Mouse (Mus musculus) thymus, postnatal 0 days (tissue): ENCODE measurements at regions not wholly inside any gene's neighbourhood (a gene's known extent, or its start where the extent isn't known, plus 50 kb on each side); places are given as distances from the start of the nearest gene placed in this dataset.
A peak's percentile ranks its signal among the peaks of the same experiment; 100 is the strongest.

ENCODE experiments used
- DNase-seq: peaks from one replicate; pipeline ENCODE4 v3.0.0-alpha.2; 2015; ENCODE audit warnings: low spot score

DNA sequence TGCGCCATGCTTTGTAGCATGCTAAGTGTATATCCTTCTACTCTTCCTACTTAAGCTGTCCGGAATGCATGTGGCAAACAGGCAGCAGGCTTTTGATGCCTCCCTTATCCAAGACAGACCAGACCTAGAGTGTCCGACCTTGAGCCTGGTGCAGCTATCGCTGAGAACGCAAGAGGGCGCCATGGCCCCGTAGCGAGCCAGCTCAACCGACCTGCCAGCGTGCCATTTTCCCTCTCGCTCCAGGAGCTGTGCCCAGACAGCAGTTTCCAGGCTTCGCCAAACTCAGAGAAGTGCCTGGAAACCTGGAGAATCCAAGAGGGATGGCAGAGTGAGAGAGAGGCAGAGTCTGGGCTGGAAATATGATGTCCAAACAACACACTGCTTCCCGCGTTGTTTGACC lies 155.8 kb upstream of the Gm12830 start:
- peak; percentile 55 for DNase-seq

DNA sequence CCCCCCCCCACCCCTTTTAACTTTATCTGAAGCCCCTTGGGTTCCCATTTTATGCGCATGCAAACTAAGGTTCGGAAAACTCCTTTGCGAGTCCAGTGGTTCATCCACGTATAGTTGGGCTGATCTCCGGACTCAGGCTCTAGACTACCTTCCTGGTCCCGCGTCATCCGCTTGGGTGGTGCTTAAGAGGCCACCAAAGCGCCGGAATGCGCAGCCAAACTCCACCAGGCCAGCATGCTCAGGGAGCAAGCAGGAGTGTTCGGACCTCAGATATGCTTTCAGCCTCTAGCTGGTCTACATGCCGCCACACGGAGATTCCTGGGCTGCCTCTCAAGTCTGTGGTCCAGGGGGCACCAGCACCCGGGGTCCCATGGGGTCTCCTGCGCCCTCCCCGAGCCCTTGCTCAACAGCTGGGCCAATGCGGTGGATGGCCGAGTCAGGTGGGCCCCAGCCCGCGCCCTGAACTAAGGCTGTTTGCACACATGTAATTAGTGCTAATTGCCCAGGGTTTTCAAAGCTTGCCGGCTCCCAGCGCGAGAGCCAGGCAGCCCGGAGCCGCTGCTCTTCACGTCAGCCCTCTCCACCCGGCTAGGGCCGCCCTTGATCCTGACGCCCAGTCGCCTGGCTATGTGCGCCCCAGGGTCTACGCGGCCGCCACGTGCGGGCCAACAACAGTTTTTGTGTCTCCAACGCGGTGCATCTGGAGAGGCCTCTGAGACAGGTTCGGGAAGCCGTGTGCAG lies 155.1 kb upstream of the Gm12830 start:
- DNase-seq = peak; percentile 11

DNA sequence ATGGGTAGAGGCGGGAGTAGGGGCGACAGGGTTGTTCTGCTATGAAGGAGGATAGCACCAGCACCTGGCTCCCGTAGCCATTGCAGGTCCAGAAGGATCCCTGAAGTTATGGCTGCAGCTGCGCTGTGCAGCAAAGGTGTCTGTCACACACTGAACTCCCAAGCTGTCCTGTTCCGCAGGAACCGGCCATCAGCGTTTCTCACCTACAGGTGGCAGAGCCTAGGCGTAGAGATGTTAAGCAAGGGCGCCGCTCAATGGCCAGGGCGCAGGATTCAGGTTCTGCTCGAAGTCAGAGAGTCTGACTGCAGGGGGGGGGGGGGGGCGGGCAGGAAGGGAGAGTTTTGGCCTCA lies 154.6 kb upstream of the Gm12830 start:
- DNase-seq = peak; percentile 29

DNA sequence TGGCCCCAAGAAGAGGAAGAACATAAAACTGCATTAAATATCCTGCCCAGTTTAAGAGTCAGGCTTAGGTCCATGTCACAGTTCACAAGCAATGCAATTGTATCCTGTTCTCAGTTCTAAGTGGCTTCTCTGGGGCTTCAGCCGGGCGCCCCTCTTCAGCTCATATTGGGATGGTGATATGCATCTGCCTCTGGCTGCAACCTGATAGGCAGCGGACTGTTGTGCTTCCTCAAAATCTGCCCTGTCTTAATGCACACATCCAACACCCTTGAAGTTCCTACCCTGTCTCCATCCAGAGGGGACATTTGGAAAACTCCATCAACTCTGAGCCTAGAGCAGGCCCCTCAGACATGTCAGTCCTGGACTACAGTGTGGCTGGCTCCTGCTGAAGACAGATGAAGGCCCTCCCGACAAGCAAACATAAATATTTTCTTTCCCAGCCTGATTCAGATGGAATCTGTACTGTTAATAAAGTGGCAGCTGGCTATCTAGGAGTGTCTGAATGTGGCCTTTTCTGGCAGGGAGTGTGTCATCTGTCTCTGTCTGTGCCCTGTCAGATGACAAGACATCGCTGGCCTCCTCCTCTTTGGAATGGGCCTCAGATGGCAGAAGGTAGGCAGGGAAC lies 149.3 kb upstream of the Gm12830 start:
- no peak for DNase-seq

DNA sequence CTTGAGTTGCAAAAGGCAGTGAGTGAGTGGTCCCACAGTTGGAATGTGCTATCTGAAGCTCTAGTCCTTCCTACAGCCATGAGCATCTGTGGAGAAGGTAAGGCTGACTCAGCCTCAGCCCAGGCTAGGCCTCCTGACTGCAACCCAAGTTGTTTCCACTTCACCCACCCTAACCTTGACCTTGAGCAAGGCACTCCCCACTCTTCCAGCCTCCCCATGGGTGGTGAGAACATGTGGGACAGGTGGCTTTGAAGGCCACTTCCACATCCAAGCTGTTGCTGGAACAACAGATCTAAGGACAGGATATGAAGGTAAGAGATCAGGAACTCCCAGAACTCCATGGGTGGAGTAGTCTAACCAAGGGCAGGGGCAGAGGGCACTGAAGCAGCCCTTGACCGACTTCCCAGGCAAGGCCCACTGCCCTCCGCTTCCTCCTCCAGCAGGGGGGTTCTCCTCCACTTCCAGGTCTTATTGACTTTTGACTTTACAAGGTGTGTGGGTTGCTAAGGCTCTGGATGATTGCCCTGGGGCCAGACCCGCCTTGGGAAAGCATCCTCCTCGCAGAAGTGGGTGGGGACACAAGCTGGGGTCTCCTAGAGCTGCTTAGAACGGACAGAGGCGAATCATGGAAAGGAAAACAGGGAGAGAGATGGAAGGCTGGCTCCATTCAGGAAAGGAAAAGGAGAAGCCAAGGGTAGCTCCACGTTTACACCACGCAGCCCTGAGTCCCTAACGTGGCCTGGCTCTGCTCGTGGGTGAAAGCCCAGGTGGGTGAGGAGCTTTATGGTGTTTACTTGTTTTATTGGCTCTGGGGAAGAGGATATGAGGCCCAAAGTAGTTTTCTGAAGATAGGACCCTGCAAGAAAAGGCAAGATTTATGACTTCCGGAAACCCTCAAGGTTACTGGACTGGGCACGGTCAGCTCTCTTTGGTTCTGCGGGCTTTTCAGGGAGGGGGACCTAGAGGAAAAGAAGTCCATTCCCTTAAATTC lies 144.3 kb upstream of the Gm12830 start:
- DNase-seq = no peak

DNA sequence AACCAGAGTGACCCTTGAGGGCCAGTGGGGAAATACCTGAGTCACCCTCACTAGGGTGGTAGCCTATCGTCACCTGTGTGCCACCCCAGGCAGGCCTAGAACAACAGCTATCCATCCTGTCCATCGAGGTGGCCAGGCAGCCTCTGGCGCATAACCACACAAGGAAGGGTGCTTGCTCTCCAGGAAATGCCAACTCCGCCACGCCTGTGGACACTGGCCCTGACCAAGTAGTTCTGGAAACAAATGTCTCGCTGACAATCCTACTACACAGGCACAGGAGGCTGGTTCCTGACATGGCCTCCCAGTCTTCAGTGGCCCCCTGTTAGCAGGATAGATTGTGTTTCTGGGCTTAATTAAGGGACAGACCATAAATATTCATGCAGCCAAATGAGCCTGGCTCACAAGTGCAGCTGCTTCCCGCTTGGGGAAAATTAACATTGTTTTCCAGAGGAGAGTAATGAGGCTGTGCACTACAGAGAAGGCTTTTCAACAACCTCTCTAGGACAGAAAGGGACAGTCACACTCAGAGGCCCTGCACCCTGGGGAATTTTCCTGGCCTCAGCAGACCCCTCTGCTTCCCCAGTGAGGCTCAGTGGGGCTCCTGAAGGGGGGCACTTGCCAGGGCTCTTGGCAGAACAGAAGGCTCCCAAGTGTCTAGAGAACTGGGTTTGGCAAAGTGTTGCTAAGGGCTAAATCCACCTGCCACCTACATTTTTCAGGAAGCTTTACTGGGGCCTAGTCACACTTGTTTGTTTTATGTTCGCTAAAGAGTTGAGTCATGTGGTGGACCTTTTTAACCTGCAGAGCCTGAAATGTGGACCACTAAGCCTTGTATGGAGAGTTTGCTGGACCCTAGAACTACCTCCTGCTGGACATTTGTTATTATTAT lies 143.2 kb upstream of the Gm12830 start:
- DNase-seq = no peak

DNA sequence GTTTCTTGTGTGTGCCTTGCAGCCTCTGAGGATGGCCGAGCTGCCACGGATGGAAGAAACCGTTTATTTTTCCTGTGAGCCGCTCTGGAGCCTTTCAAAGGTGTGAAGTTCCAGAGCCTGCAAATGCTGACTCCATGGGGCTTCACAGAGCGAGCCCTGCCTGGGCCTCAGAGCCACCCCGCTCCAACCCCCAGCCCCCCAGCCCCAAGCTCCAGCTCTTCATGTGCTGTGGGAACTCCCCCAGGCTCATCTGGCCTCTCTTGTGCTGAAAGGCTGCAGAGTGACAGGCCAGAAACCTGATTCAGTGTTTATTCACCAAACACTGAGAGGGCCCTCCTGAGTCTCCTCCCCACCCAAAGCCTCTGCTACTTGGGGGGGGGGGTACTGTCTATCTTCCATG lies 141.2 kb upstream of the Gm12830 start:
- no peak for DNase-seq

DNA sequence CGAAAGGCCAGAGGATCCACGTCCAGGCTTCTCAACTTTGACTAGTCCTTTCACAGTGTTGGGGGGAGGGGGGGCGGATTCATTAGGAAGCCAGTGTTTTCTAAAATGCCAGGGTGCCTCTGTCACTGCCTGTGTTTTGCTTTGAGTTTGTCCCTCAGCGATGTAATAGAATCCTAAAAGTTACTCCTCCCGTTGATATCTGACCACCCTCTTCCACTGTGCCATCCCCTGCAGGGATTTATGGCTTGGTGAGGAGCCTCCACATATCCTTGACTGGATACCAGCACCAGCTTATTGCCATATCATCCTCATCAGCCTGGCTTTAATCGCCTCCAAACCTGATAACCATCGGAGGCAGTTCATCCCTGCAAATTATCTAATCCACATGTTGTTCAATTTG lies 138.6 kb upstream of the Gm12830 start:
- DNase-seq = no peak

DNA sequence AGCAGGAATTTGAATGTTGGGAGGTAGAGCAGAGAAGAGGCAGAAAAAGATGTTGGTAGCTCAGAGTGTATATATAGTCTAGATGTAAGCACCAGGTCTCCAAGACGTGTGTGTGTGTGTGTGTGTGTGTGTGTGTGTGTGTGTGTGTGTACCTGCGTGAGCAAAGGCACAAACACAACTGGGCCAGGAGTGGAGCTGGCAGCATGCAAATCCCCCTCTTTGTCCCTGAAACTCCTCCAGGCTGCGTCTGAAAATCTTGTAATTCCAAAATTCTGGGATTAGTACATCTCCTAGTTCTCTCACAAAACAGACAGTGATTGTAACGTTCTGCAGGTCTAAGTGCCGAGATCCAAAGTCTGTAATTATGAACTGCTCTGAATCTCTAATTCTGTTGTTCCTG lies 137.8 kb upstream of the Gm12830 start:
- no peak for DNase-seq

DNA sequence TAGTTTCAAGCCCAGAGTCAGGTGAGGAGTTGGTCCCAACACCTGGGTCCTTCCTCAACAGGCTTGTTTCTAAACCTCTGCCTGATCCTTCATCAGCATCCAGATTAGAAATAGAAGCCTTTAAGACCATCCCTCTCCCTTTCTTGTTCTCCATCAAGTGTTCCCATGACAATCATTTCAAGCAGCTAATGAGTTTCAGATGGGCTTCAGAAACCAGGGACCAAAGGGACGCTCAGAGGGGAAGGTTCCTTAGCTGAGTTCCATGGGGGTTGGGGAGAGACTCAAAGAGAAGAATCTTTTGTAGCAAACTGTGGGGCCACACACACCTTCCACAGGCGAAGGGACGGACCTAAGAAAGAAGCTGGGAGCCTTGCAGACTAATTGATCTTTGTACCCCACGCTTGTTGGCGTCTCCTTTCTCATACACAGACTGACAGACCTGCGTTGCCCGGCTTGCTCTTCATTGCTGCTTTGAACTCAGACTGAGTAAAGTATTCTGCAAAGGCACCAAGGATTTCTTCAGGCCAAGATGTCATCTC lies 136.6 kb upstream of the Gm12830 start:
- DNase-seq = no peak

DNA sequence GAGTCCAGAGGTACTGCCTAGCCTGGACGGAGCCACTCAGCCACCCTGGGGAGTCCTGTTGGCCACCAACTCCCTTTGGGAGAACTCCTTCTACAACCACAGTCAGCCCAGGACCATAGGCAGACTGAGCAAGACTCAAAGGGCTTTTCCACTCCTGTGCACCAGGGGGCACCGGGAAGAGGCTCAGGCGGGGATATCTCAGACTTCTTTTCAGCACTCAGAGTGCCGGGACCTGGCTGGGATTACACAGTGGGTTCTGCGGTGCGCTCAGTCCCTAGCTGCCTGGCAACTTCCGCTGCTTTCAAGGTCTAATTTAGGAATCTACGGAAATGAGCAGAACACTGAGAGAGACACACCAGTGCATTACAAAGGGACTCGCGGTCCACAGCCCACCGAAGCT lies 136.1 kb upstream of the Gm12830 start:
- DNase-seq = peak; percentile 37

DNA sequence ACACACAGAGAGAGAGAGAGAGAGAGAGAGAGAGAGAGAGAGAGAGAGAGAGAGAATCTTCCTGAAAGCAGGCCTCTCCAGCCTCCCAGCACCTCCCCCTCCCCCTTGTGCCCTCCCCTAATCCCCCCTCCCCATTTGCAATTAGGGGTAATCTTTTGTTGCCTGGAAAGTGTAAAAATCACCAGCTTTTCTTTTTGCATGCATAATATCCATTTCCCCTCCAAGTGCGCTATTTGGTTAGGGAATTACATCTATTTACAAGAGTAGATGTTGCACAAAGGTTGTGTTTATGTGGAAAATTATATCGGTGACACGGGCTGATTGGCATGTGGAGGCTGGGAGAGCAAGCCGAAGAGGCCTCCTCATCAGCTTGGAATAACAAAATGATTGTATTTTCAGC lies 135.4 kb upstream of the Gm12830 start:
- no peak for DNase-seq

DNA sequence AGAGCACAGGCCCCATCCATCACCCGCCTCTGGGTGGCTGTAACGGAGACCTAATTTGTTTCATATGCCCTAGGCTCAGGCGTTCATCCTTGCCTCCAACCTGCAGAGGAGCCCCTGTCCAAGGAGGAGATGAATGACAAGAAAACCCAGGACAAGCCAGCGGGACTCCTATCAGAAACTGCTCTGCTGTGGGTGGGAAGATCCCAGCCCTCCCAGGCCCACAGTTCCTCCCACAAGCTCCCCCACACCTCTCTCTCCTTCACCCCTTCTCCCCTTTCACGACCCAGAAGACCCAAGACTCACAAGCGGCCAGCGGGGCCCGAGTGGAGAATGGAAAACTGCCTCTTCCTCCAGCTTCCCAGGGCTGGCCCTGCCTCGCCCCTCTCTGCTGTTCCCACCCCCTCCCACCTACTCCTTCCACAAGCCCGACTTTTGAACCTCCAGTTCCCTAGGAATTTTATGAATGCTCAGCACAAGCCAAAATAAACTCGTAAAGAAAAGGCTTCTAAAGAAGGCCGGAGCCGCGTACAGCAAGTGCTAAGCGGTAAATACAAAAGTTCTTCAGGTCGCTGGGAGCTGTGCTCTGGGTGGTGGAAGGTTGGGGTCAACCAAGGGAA lies 133.1 kb upstream of the Gm12830 start:
- no peak for DNase-seq

DNA sequence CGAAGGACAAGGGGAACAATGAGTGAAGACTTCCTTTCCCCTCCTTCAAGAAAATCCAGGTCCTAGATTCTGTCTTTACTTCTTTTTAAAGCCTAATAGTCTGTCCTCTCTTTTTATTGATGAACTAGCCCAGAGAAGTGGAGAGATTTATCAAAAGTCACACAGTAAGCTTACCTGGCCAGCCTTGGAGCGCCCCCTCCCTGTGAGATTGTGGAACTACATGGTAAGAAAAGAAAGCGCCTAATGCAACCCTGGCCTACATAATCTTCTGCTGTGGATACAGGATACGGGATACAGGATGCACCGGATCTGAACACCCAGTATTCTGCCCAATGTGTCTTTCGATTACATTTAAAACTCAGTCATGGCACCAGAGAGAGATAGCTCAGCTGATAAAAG lies 132.6 kb upstream of the Gm12830 start:
- DNase-seq = peak; percentile 29

DNA sequence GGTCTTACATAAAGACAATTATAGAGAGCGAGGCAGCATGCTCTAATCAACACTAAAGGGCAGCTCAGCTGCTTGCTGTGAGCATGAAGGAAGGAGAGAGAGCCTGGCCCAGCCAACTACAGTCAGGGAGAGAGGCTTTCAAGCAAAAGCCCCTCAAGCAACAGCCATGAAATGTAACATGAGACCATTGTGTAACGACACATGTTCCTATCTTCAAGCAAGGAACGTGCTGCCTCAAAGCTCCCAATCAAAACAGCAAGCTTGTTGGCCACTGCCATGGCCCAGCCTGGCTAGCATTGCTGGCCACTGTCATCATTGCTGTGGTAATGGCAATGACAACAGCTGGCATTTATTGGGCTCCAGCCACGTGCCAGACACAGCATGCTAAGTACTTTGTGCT lies 115.9 kb upstream of the Gm12830 start:
- DNase-seq = no peak

DNA sequence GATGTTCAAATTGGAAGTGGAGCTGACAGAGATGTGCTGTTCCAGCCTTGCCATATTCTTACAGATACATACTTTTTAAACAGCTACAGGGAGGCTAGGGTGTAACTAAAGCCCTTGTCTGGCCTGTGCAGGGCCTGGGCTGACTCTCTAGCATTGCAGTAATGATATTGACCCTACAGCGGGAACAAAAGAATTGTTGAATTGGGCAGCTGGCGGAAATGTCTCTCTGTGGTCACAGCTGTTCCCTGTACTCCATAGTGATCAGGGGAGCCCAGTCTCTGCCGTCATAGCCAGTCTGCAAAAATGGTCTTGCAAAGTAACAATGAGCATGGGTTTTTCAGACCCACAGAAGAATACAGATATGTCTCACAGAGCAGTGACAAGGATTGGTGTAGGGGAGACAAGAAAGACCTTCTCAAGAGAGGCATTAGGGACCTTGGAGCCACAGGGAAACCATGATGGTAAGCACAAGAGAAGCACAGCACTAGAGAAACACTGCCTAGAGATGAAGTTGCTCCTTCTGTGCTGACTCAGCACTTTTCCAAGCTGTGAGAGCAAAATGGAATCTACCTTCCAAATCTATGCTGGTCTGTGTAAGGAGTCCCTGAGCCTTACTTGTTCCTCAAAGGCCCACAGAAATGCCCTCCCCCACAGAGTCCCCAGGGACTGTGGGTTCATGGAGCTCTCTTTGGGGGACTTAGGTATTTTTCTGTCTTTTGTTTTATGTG lies 111.2 kb upstream of the Gm12830 start:
- no peak for DNase-seq

DNA sequence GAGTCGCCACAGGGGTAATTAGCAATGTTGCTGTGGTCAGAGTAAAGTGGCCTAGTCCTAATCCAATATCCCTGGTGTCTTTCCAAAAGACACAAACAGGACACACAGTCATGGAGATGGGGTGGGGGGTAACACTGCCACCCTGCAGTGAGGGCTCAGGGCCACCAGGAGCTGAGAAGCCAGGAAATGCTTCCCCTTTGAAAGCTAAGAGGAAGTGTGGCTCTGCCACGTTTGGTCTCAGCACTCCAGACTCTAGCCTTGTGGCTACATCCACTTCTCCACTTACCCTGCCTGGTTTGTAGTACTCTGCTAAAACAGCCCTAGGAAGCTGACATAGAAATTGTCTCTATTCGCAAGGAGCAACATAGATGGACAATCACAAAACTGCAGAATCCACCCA lies 110.4 kb upstream of the Gm12830 start:
- DNase-seq = no peak

DNA sequence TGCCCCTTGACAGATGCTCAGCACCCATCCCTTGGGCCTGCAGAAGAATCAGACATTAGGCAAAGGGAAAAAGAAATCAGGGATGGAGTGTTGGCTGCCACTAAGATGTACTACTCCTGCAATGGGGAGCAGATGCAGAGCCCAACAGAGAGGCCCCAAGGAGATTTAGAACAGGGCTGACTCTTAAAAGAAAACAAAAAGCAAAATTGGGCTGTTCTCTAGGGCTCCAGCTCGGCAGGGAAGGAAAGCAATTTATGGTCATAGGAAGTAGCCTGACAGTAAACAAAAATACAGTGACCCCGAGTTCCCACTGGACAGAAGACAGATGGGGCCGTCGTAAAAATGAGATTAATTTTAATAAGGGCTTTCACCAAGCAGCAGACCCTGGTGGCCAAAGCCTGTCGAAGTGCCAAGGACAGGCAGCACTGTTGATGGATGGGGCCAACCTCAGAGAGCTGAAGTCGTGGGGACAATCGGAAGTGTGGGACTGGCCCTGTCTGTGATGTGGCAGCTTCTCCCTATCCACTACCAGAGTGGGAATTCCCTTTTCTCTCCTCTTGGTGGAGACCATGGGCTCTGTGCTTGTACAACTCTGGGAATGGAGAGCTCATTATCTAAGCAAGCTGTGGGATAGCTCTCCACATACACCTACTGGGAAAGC lies 109.4 kb upstream of the Gm12830 start:
- DNase-seq = no peak

DNA sequence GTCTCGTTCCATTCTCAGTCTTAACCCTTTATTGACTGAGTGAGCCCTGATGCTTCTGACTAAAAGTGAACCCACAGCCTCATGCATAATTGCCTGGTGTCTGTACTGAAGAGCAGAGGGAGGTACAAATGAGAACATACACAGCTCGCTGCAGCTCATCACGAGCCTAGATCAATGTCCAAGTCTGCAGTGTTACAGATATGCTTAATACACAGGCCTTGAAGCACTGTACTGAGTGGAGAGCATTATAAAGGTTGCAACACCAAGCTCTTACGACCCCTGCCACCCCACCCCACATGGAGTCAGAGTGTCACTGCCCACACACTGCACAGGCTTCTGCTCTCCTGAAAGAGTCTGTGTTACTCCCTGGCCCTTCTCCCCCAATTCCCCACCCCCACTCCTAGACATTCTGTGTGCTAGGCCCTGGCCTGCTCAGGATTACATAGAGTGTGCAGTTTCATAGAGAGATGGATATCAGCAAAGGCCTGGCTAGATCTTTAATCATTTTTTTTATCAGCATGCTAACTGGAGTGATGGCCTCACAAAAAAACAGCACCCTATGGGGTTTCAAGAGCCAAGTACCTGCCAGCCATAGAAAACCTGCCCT lies 108.5 kb upstream of the Gm12830 start:
- DNase-seq = no peak
